Mouse (Mus musculus) E14TG2a.4 (cell line): ENCODE results near the gene Aunip.

Experiments used
- CTCF ChIP-seq: conservative IDR thresholded peaks from 2 replicates; pipeline ENCODE4 v1.5.1; 2014; ENCODE audit warnings: low read length
- NANOG ChIP-seq: IDR thresholded peaks from 2 replicates; pipeline ENCODE4 v1.6.1; 2014; ENCODE audit warnings: borderline replicate concordance, low read length, mixed read lengths
- POU5F1 ChIP-seq: IDR thresholded peaks from 2 replicates; pipeline ENCODE4 v1.6.1; 2014; ENCODE audit warnings: low read length, borderline replicate concordance

- no peak for TF ChIP-seq CTCF
- no peak for TF ChIP-seq NANOG
- TF ChIP-seq POU5F1: no peak
These were observed 47.8 kb downstream of the Aunip start for GRCm38 (mm10) chr4:134558570-134559113.
